Mouse (Mus musculus): Measurements from ENCODE around the gene Capg. TPM values are rescaled to one million over a fixed set of nuclear protein-coding genes. Genes with fewer than 3 reads are reported as not detected.
A peak's percentile ranks its signal among the peaks of the same experiment; 100 is the strongest.
"Not testable (repeated sequence)": the region's sequence is repeated elsewhere in the genome, so short reads cannot be mapped to it uniquely, and the experiment has no call there.

The Capg gene
- total RNA-seq, 2 experiments from 2014 or later, result 9.0 to 10.3 TPM

DNA sequence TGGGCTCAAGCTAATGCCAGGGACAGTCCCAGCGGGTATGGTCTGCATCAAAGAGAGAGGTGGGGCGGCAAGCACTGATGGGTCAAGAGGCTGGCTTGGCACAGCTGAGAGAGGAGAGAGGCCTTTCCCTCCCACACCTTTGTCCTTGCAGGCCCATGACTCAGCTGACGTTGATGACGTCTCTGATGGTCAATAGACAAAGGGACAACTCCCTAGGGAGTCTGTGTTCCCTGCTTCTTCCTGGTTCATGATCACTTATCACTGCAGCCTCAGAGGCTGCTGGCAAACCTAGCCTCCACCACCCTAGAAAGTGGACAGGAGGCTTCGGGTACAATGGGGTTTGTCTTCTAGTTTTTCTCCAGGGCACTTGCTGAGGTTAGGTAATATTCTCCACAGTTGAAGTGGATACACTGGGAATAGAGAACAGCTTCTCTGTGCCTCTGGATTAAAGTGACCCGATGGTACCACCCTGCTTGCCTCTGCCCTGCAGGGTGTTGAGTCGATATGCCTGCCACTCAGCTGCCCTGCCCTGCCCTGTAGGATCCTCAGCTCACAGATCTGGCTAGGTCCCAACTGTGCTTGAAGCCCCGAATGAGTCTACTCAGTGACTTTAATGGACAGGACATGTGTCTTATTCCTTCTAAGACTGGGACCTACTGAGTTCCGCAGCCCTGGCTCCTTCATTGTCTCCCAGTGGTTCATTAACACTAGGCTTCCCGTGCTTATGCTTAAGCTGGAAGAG lies 15.6 kb upstream of the Capg start:
- intact Hi-C loops (cut with DNase I), result loop anchor here (5.0 kb wide), 1 partner anchor 36 kb away; no protein-coding TSS in a partner anchor
- DNase-seq, result peak; percentile 34 to 42

DNA sequence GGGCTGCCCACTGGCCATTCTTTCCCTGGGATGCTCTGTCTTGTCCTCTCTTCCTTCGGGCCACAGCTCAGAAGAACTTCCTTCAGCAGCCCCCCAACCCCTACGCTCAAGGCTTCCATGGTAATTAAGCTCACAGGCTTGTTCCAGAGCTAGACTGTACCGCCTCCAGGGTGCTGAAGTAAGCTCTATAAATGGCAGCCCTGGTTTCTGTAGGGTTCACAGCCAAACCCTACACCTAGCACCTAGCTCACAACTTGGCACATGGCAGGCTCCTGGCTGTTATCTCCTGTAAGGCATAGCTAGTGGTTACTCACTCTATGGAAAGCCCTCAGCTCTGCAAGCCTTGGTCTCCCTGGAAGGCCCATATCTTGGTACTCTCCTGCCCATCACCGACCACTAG lies 11.6 kb upstream of the Capg start:
- intact Hi-C loops (cut with DNase I), result no loop called here
- DNase-seq, result no peak

DNA sequence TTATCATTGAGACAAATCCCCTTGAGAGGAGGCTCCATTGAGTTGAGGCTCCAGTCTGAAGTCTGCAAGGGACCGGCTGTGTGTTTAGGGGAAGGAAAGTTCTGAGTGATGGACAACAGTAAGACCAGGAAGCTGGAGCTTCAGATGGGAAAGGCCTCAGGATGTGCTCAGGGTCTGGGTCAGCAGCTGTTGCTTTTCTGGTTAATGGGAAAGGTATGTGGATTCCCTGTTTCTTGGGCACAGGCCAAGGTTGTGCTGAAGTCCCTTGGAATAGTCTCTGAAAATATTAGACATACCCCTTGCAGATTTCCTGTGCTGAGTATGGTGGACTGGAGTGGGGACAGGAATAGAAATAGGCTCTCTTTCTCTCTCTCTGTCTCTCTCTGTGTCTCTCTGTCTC lies 10.6 kb upstream of the Capg start:
- intact Hi-C loops (cut with DNase I); DNase-seq: not testable (repeated sequence)

DNA sequence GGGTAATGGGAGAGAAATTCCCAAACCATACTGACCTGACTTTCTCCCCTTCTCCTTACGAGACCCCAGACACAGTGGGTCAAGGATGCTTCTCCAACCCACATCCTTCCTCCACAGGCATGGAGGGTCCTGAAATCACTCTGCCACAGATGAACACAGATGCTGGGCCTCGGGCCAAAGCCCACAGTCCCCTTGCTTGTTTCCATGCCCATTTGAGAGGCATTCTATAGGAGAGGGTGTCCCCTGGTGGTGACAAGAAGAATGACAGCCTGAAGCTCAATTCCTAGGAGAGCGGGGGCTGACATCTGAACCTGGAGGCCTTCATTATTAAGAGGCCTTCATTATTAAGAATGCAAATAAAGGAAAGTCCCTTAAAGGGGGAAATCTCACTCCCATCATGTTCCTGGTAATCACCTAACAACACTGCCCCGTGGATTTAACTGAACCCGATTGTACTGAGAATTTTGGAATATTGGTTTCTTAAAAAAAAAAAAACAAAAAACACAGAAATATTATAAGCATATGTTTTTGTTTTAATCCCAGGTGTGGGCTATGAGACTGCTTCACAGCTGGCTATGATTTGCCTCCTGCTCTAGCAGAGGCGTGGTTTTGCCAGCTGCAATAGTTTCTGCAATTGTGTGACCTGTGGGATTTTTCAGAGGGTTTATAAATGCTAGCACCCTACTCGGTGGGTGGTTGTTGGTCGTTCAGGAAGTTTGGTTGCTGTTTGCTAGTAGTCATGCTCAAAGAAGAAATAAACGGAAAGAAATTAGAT lies 10.0 kb upstream of the Capg start:
- intact Hi-C loops (cut with DNase I), result loop anchor here (1.0 to 2.0 kb wide), 2 partner anchors 95 to 106 kb away; partner anchors contain the start of gene Mat2a
- DNase-seq, result peak; percentile 68 to 78

GRCm38 (mm10) chr6:72535165-72535564 lies 9.0 kb upstream of the Capg start:
- peak; percentile 83 to 88 for DNase-seq
- intact Hi-C loops (cut with DNase I), result loop anchor here (1.0 to 5.0 kb wide), 3 partner anchors 31 to 297 kb away; partner anchors contain the start of gene Mat2a

- DNase-seq, result no peak
- intact Hi-C loops (cut with DNase I), result loop anchor here (5.0 kb wide), 1 partner anchor 294 kb away; no protein-coding TSS in a partner anchor
Observed at GRCm38 (mm10) chr6:72537998-72538500, 6.1 kb upstream of the Capg start.

DNA sequence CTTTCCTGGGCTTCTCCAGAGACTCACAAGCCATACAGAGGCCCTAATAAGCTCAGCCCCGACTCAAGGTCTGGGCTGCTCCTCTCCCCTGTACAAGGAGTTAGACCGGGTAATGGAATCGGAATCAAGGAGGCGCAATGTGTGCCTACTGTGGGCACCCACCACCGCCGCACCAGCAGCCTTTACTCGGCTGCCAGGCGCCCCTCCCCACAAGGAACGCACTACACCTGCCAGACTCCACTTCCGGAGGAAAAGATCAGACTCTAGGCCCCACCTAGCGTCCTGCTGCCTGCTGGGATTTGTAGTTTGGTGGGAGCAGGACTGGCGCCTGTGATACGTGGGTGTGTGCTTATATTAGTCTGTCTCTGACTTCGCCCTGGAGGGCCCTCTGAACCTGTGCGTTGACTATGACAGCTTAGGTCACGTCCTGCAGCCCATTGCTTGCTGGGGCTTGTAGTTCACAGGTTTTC lies 5.6 kb upstream of the Capg start:
- intact Hi-C loops (cut with DNase I), result loop anchor here (5.0 kb wide), 1 partner anchor 294 kb away; no protein-coding TSS in a partner anchor

GRCm38 (mm10) chr6:72543265-72543850 lies 833 bp upstream of the Capg start:
- intact Hi-C loops (cut with DNase I), result no loop called here

More for the DNA sequence above, 5.6 kb upstream of the Capg start:
- peak; percentile 74 to 79 for DNase-seq

GRCm38 (mm10) chr6:72545377-72545776 lies 1.2 kb downstream of the Capg start:
- DNase-seq, result no peak
- intact Hi-C loops (cut with DNase I), result no loop called here

More at GRCm38 (mm10) chr6:72543265-72543850, 833 bp upstream of the Capg start:
- no peak for DNase-seq

- no peak for DNase-seq
Observed at GRCm38 (mm10) chr6:72547121-72547520, 2.9 kb downstream of the Capg start.

GRCm38 (mm10) chr6:72547862-72548261 lies 3.7 kb downstream of the Capg start:
- intact Hi-C loops (cut with DNase I), result no loop called here
- no peak for DNase-seq

More at GRCm38 (mm10) chr6:72547121-72547520, 2.9 kb downstream of the Capg start:
- intact Hi-C loops (cut with DNase I), result no loop called here

GRCm38 (mm10) chr6:72549041-72549580 lies 4.9 kb downstream of the Capg start:
- peak; percentile 55 to 61 for DNase-seq

DNA sequence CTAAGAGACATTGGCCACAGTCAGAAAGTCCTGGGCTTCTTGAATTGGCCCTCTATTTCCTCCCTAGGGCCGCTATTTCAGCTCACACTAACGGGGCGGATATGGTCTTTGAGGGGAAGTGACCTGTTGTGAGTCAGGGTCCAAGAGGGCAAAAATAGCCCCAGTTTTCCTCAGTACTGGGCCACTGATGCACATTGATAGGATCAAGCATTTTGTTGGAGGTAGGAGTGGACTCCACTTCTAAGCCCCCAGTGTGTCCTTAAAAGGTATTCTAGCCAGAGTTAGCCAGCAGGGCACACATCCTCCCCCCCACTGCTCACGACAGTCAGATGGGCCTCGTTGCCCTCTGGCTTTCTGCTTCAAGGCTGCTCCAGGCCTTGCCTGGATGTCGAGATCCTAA lies 5.8 kb downstream of the Capg start:
- DNase-seq, result no peak

More at GRCm38 (mm10) chr6:72549041-72549580, 4.9 kb downstream of the Capg start:
- intact Hi-C loops (cut with DNase I), result no loop called here

GRCm38 (mm10) chr6:72550503-72551100 lies 6.4 kb downstream of the Capg start:
- intact Hi-C loops (cut with DNase I), result no loop called here
- no peak for DNase-seq

More for the DNA sequence above, 5.8 kb downstream of the Capg start:
- intact Hi-C loops (cut with DNase I), result no loop called here

DNA sequence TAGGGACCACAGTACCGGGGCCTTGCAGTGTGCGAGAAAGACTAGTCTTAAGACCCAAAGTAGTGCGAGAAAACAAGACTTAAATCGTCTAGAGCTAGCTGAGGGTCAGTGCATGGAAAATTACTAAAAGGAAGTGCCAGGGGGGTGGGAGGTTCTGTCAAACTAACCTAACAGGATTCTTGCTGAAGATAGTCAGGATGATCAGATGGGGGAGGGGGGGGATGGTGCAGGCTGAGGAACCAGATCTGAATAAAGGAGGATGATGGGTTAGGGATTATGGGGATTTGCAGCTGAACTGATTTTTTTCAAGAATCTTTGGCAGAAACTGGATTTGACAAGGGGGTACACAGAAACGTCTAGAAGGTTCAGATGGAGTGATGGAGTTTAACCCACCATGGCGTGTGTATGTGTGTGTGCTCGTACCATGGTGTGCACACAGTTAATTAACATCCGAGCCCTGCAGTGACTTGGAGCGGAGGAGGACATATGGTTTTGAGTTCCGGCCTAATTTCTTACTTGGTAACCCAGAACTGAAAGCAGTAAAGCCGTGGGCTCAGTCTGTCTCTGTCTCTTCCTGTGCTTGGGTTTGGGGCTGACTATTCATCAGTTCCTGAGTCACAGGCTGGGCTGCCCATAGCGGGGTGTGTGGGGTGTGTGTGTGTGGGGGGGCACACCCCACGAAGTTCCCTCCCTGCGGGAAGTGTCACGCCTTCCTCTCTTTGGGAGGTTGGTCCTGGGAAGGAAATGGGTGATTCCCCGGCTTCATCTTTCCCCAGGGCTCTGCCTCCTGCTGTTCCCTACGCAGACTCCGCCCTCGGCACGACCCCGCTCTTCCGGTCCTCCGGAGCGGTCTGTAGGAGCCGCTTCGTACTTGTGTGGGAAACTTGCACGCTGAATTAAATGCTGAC lies 8.2 kb downstream of the Capg start:
- intact Hi-C loops (cut with DNase I), result no loop called here
- peak; percentile 66 to 76 for DNase-seq

DNA sequence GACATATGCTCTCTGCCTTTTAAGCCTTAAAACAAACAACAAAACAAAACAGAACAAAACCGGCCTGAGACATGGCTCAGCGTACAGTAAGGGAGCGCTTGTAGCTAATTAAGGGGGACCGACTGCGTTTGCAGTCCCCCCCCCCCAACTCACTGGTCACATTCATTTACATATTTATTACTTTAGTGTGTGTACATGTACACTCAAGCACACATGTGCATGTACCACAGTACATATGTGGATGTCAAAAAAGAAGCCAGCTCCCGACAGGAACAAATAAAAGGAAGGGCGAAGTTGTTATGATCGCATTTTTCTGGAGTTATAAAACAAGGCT lies 8.9 kb downstream of the Capg start:
- intact Hi-C loops (cut with DNase I), result no loop called here
- no peak for DNase-seq

DNA sequence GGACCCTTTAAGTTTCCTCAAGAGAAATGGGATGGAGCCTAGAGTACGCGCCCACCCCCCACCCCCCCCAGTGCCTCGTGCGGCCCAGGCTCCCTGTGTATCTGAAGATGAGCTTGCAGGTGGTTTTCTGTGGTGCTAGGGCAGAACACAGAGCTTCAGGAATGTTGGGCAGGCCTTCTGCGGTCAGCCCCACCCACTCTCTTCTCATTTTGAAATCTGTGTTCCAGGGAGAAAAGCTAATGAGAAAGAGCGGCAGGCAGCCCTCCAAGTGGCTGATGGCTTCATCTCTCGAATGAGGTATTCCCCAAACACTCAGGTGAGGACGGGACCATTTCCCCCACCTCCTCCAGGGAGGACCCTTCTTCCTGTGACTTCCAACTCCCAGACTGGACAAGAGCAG lies 16.6 kb downstream of the Capg start:
- intact Hi-C loops (cut with DNase I), result no loop called here

DNA sequence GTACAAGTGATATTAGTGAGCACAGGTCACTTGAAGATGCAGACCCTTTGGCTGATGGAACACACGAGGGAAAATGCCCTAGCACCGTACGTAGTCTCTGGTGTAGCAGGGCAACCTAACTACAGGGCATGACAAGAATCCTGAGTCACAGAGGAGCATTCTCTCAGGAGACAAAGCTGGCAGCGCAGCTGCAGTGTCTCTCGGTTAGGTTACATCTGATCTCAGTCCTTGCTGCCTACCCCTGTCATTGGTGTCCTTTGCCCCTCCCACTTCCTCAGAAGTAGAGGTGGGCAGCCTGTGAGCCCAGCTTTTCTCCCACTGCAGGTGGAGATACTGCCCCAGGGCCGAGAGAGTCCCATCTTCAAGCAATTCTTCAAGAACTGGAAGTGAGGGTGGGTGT lies 18.3 kb downstream of the Capg start:
- intact Hi-C loops (cut with DNase I), result no loop called here
- DNase-seq, result no peak

More for the DNA sequence above, 16.6 kb downstream of the Capg start:
- no peak for DNase-seq

GRCm38 (mm10) chr6:72562894-72563293 lies 18.7 kb downstream of the Capg start:
- intact Hi-C loops (cut with DNase I), result no loop called here
- DNase-seq, result no peak
